8 mouse cellular contexts compared by ENCODE assay signal in genomic region chr14:105259035-105259880, GRCm38 (mm10). TPM values are rescaled to one million over a fixed set of nuclear protein-coding genes. Genes with fewer than 3 reads are reported as not detected.
DNase-seq lines count a peak whose midpoint lies in the region; ATAC-seq and TF ChIP-seq lines count a peak whose summit lies in the region.

No protein-coding gene starts in this region.

- TF ChIP-seq POLR2A in thymus, adult 2 months (IDR thresholded peaks at IDR 0.05; ENCODE audit: control insufficient read depth, extremely low read depth, insufficient read depth, low read length, poor library complexity), result no peak

- WGBS in intestine, embryonic 16.5 days, result 5% methylated on average over 34 of the region's 34 CpGs
- WGBS in liver, embryonic 13.5 days (ENCODE audit: insufficient replicate concordance), result 11% methylated on average over 30 of the region's 34 CpGs
- WGBS in thymus, adult 2 months, result 11% methylated on average over 34 of the region's 34 CpGs

- H3K36me3 ChIP-seq in intestine, embryonic 16.5 days (ENCODE audit: control insufficient read depth, insufficient read depth, low read length), result no peaks in the 10 kb centered on the region
- no peaks in the 10 kb centered on the region for H3K36me3 ChIP-seq in liver, embryonic 13.5 days
- H3K36me3 ChIP-seq in thymus, adult 2 months (ENCODE audit: control insufficient read depth, insufficient read depth, low read length), result no peaks in the 10 kb centered on the region

- no peaks in the 10 kb centered on the region; the same call in 1 of the 2 replicates for H3K4me1 ChIP-seq in intestine, embryonic 16.5 days (ENCODE audit: control insufficient read depth, insufficient read depth, low read length)
- H3K4me1 ChIP-seq in liver, embryonic 13.5 days (replicated peaks), result peaks cover 19% of the 10 kb centered on the region
- H3K4me1 ChIP-seq in thymus, adult 2 months (replicated peaks; ENCODE audit: control insufficient read depth, insufficient read depth, low read length), result no peaks in the 10 kb centered on the region

- H3K27ac ChIP-seq in intestine, embryonic 16.5 days (ENCODE audit: low read length), result peak overlapping the region; percentile 98
- H3K27ac ChIP-seq in liver, embryonic 13.5 days, result peak overlapping the region; percentile 82
- H3K27ac ChIP-seq in thymus, adult 2 months (ENCODE audit: control insufficient read depth, insufficient read depth, low read length), result no peak overlapping the region

- peak overlapping the region; percentile 97 for H3K9ac ChIP-seq in intestine, embryonic 16.5 days (ENCODE audit: low read depth, low read length)
- peak overlapping the region; percentile 86 for H3K9ac ChIP-seq in liver, embryonic 13.5 days

- H3K9me3 ChIP-seq in intestine, embryonic 16.5 days (ENCODE audit: control insufficient read depth, low read length), result no peaks in the 10 kb centered on the region
- H3K9me3 ChIP-seq in liver, embryonic 13.5 days (replicated peaks), result no peaks in the 10 kb centered on the region

- H3K27me3 ChIP-seq in intestine, embryonic 16.5 days (replicated peaks; ENCODE audit: control insufficient read depth, insufficient read depth, low read length), result no peaks in the 10 kb centered on the region
- no peaks in the 10 kb centered on the region for H3K27me3 ChIP-seq in liver, embryonic 13.5 days
- no peaks in the 10 kb centered on the region for H3K27me3 ChIP-seq in thymus, adult 2 months (ENCODE audit: control insufficient read depth, insufficient read depth, low read length)

- TF ChIP-seq CTCF in thymus, adult 2 months (IDR thresholded peaks at IDR 0.05; ENCODE audit: borderline replicate concordance, control insufficient read depth, extremely low read depth, insufficient read depth, low read length, poor library complexity), result no peak

- peak overlapping the region; percentile 61 for H3K4me2 ChIP-seq in intestine, embryonic 16.5 days (ENCODE audit: low read depth, low read length)
- peak overlapping the region; percentile 92 for H3K4me2 ChIP-seq in liver, embryonic 13.5 days

- peak; percentile 59 for ATAC-seq in intestine, embryonic 16.5 days
- peak; percentile 59 for ATAC-seq in liver, embryonic 13.5 days (ENCODE audit: low read depth)

- H3K4me3 ChIP-seq in intestine, embryonic 16.5 days (ENCODE audit: low read length), result peak overlapping the region; percentile 87
- H3K4me3 ChIP-seq in liver, embryonic 13.5 days (replicated peaks), result peak overlapping the region; percentile 82
- peak overlapping the region; percentile 50 for H3K4me3 ChIP-seq in thymus, adult 2 months (ENCODE audit: control insufficient read depth, insufficient read depth, low read length)

- peak; percentile 48 for DNase-seq in right cerebral cortex, adult 18-20 months
- no peak for DNase-seq in right cerebral cortex, postnatal 25 days
- DNase-seq in cerebellum, adult 8-10 months, result peak; percentile 46
- peak; percentile 41 to 51 for DNase-seq in frontal cortex, postnatal 10 days (ENCODE audit: low spot score in 2 of 2)
- DNase-seq in liver, embryonic 13.5 days, result peak; percentile 28
- peak; percentile 64 for DNase-seq in naive thymus-derived CD4-positive, alpha-beta T cell, adult 2 months (ENCODE audit: low read depth)
- DNase-seq in thymus, adult 2 months, result peak; percentile 63

RNA-seq across cellular contexts. Expression of gene Ndfip2, which starts 0.9 kb away (rescaled TPM):
- 97.9 and 110 TPM in 2 replicates for polyA plus RNA-seq in intestine, embryonic 16.5 days (2015; fragmentation: Nextera tagmentation; extraction: Ambion mirVana)
- polyA plus RNA-seq in liver, embryonic 13.5 days (2015; fragmentation: Nextera tagmentation; extraction: Ambion mirVana), result 18.5 and 23.4 TPM in 2 replicates
- 57.7 and 59.2 TPM in 2 replicates for polyA plus RNA-seq in thymus, adult 2 months (2012; rRNA removed)
